Mouse (Mus musculus): ENCODE data around the gene Spem2. TPM values are rescaled to one million over a fixed set of nuclear protein-coding genes. Genes with fewer than 3 reads are reported as not detected.

Spem2 gene
- total RNA-seq, 2 experiments from 2014 or later, result not detected

- intact Hi-C loops (cut with DNase I), result no loop called here
- DNase-seq, result no peak
These were observed 50.7 kb downstream of the Spem2 start for GRCm38 (mm10) chr11:69767625-69767909.

GRCm38 (mm10) chr11:69766872-69767624 lies 51.2 kb downstream of the Spem2 start:
- DNase-seq, result no peak
- intact Hi-C loops (cut with DNase I), result no loop called here

Other genes starting within 250 kb of the Spem2 start
- 1 to 10 TPM; 8.5 to 8.6 TPM for gene Wrap53, start 238.2 kb downstream of the Spem2 start, total RNA-seq (2021)
- 10 to 100 TPM; 38.0 to 39.1 TPM for gene Trp53, start 238.1 kb downstream of the Spem2 start, total RNA-seq (2021)
- 100 to 1,000 TPM; 166 to 200 TPM for gene Atp1b2, start 212.5 kb downstream of the Spem2 start, total RNA-seq (2021)
- not detected for gene Shbg, start 200.6 kb downstream of the Spem2 start, total RNA-seq (2021)
- gene Sat2, start 196.4 kb downstream of the Spem2 start, total RNA-seq (2021), result 10 to 100 TPM in 1 of 2 experiments, 1 to 10 TPM in 1; 8.7 to 12.4 TPM
- 100 to 1,000 TPM in 1 of 2 experiments, 10 to 100 TPM in 1; 98.2 to 107 TPM for gene Fxr2, start 185.5 kb downstream of the Spem2 start, total RNA-seq (2021)
- gene Sox15, start 163.2 kb downstream of the Spem2 start, total RNA-seq (2021), result not detected
- 10 to 100 TPM; 83.6 to 85.3 TPM for gene Mpdu1, start 155.8 kb downstream of the Spem2 start, total RNA-seq (2021)
- gene Cd68, start 152.3 kb downstream of the Spem2 start, total RNA-seq (2021), result 1 to 10 TPM; 7.1 to 8.5 TPM
- gene Eif4a1, start 146.0 kb downstream of the Spem2 start, total RNA-seq (2021), result 100 to 1,000 TPM; 661 to 680 TPM
- 100 to 1,000 TPM; 117 to 129 TPM for gene Senp3, start 136.4 kb downstream of the Spem2 start, total RNA-seq (2021)
- 1 to 10 TPM in 1 of 2 experiments, under 1 TPM in 1; 0.93 to 1.3 TPM for gene Tnfsf13, start 132.7 kb downstream of the Spem2 start, total RNA-seq (2021)
- 1 to 10 TPM; 6.4 to 8.7 TPM for gene Tnfsf12, start 122.6 kb downstream of the Spem2 start, total RNA-seq (2021)
- under 1 TPM; 0.30 to 0.97 TPM for gene Tnfsfm13, start 122.4 kb downstream of the Spem2 start, total RNA-seq (2021)
- gene Polr2a, start 59.8 kb downstream of the Spem2 start, total RNA-seq (2021), result 10 to 100 TPM; 49.6 to 54.6 TPM
- not detected for gene Slc35g3, start 56.5 kb downstream of the Spem2 start, total RNA-seq (2021)
- gene Zbtb4, start 52.6 kb downstream of the Spem2 start, total RNA-seq (2021), result 10 to 100 TPM; 47.9 to 52.5 TPM
- 1 to 10 TPM in 1 of 2 experiments, under 1 TPM in 1; 0.48 to 1.5 TPM for gene Chrnb1, start 22.5 kb downstream of the Spem2 start, total RNA-seq (2021)
- 10 to 100 TPM; 25.2 to 29.6 TPM for gene Fgf11, start 16.6 kb downstream of the Spem2 start, total RNA-seq (2021)
- not detected for gene Tmem102, start 12.8 kb downstream of the Spem2 start, total RNA-seq (2021)
- gene Gm39566, start 3.2 kb downstream of the Spem2 start, total RNA-seq (2021), result not detected
- 1 to 10 TPM in 1 of 2 experiments, under 1 TPM in 1; 0.93 to 1.1 TPM for gene Spem1, start 3.7 kb upstream of the Spem2 start, total RNA-seq (2021)
- gene Nlgn2, start 19.3 kb upstream of the Spem2 start, total RNA-seq (2021), result 100 to 1,000 TPM; 237 to 257 TPM
- 100 to 1,000 TPM; 140 to 155 TPM for gene Tmem256, start 20.0 kb upstream of the Spem2 start, total RNA-seq (2021)
- gene Plscr3, start 27.9 kb upstream of the Spem2 start, total RNA-seq (2021), result 10 to 100 TPM; 46.2 to 52.1 TPM
- not detected for gene Tnk1, start 40.3 kb upstream of the Spem2 start, total RNA-seq (2021)
- not detected for gene Tmem95, start 59.6 kb upstream of the Spem2 start, total RNA-seq (2021)
- gene Kctd11, start 62.9 kb upstream of the Spem2 start, total RNA-seq (2021), result 1 to 10 TPM in 1 of 2 experiments, under 1 TPM in 1; 0.38 to 1.0 TPM
- gene Acap1, start 77.1 kb upstream of the Spem2 start, total RNA-seq (2021), result under 1 TPM; 0.50 to 0.72 TPM
- gene 2810408A11Rik, start 82.5 kb upstream of the Spem2 start, total RNA-seq (2021), result 10 to 100 TPM in 1 of 2 experiments, 1 to 10 TPM in 1; 8.3 to 10.7 TPM
- 100 to 1,000 TPM; 157 to 165 TPM for gene Neurl4, start 82.6 kb upstream of the Spem2 start, total RNA-seq (2021)
- gene Gps2, start 95.4 kb upstream of the Spem2 start, total RNA-seq (2021), result 10 to 100 TPM; 37.8 to 38.3 TPM
- 100 to 1,000 TPM; 539 to 555 TPM for gene Eif5a, start 103.5 kb upstream of the Spem2 start, total RNA-seq (2021)
- gene Ybx2, start 117.3 kb upstream of the Spem2 start, total RNA-seq (2021), result 10 to 100 TPM; 16.1 to 23.5 TPM
- gene Slc2a4, start 129.7 kb upstream of the Spem2 start, total RNA-seq (2021), result 1 to 10 TPM; 1.7 to 3.2 TPM
- gene Cldn7, start 146.3 kb upstream of the Spem2 start, total RNA-seq (2021), result not detected
- gene Ctdnep1, start 162.7 kb upstream of the Spem2 start, total RNA-seq (2021), result 100 to 1,000 TPM in 1 of 2 experiments, 10 to 100 TPM in 1; 89.3 to 102 TPM
- 100 to 1,000 TPM; 112 to 116 TPM for gene Elp5, start 164.1 kb upstream of the Spem2 start, total RNA-seq (2021)
- 100 to 1,000 TPM; 303 to 307 TPM for gene Gabarap, start 172.7 kb upstream of the Spem2 start, total RNA-seq (2021)
- 10 to 100 TPM; 46.2 to 48.7 TPM for gene Phf23, start 177.3 kb upstream of the Spem2 start, total RNA-seq (2021)
- gene Dvl2, start 182.1 kb upstream of the Spem2 start, total RNA-seq (2021), result 10 to 100 TPM; 38.8 to 40.1 TPM
- gene Acadvl, start 196.9 kb upstream of the Spem2 start, total RNA-seq (2021), result 10 to 100 TPM; 44.8 to 45.0 TPM
- 100 to 1,000 TPM; 496 to 497 TPM for gene Dlg4, start 198.5 kb upstream of the Spem2 start, total RNA-seq (2021)
- 1 to 10 TPM; 3.7 to 3.9 TPM for gene Asgr1, start 235.6 kb upstream of the Spem2 start, total RNA-seq (2021)

Data from left cerebral cortex, postnatal 4 days (tissue).